Mouse (Mus musculus) heart, postnatal 14 days (tissue): ENCODE data around the gene Sf3a1. TPM values are rescaled to one million over a fixed set of nuclear protein-coding genes. Genes with fewer than 3 reads are reported as not detected.
"Not testable (repeated sequence)": the region's sequence is repeated elsewhere in the genome, so short reads cannot be mapped to it uniquely, and the experiment has no call there.

Experiments used
- DNase-seq, 2 experiments: peaks; one replicate each; pipeline ENCODE4 v3.0.0; 2021 to 2022
- intact Hi-C: fragments of 180-260 bp; cut with DNase I; formaldehyde crosslinking; loops from one replicate; pipeline ENCODE4 v1.15.1; 2025
- total RNA-seq, 2 experiments: library from RNA; stranded (reverse); gene quantifications; 2 replicates each; pipeline ENCODE4 v1.2.3; 2021

The Sf3a1 gene
- total RNA-seq, 2 experiments from 2014 or later = 38.4 to 46.7 TPM

GRCm38 (mm10) chr11:4183511-4183910, 23.4 kb downstream of the Sf3a1 start:
- intact Hi-C loops = no loop called here
- no peak for DNase-seq

DNA sequence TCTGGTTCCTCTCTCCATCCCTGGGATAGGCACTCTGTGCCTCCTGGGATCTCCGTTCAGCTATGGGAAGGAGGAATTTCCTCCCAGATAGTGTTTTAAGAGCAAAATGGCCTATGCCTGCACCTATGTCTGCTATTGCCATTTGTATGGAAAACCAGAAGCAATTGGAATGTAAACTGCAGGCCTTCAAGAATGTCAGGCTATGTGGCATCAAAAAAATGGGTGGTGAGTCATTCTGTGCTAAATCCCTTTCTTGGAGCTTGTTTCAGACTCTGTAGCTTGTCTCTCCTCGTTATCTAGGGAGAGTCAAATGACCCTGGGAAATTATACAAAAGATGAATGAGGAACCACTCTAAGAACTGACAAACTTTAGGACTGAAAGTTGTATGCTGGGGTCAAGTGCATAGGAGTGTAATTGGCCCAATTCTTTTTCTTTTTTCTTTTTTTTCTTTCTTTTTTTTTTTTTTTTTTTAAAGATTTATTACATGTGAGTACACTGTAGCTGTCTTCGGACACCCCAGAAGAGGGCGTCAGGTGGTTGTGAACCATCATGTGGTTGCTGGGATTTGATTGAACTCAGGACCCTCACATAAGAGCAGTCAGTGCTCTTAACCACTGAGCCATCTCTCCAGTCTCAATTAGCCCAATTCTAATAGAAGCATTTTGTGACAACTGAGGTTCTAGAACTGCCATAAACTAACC, 24.3 kb downstream of the Sf3a1 start:
- intact Hi-C loops = no loop called here

GRCm38 (mm10) chr11:4185480-4185879, 25.3 kb downstream of the Sf3a1 start:
- intact Hi-C loops, DNase-seq: not testable (repeated sequence)

More for the DNA sequence above, 24.3 kb downstream of the Sf3a1 start:
- no peak for DNase-seq

GRCm38 (mm10) chr11:4186486-4187317, 26.6 kb downstream of the Sf3a1 start, which contains the start of gene Tbc1d10a:
Gene Tbc1d10a (plus strand): TSS chr11:4186789.
- intact Hi-C loops = loop anchor here (1.0 kb wide), 1 partner anchor 30 kb away; no protein-coding TSS in a partner anchor

GRCm38 (mm10) chr11:4187318-4187700, 27.2 kb downstream of the Sf3a1 start:
- intact Hi-C loops = loop anchor here (1.0 kb wide), 1 partner anchor 29 kb away; no protein-coding TSS in a partner anchor
- DNase-seq = no peak

More at GRCm38 (mm10) chr11:4186486-4187317, 26.6 kb downstream of the Sf3a1 start, which contains the start of gene Tbc1d10a:
- peak; percentile 98 for DNase-seq

DNA sequence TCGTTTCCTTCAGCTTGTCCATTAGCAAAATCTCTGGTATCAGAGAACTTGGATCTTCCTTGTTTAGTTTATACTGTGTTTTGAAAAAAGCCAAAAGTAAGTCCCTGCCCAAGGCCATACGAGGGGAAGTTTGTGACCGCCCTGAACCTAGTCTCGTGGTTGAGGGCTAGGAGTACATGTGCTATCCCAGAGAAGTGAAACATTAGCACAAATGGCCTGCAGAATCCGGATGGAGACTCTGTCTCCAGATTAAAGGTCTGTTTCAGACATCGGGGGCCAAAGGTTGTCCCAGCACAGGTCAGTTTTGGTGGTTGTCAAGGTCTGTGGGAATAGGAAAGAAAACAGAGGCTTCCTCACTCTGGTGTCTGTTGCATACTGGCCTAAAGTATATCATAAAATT, 29.0 kb downstream of the Sf3a1 start:
- intact Hi-C loops = loop anchor here (2.0 kb wide), 1 partner anchor 14 kb away; no protein-coding TSS in a partner anchor

DNA sequence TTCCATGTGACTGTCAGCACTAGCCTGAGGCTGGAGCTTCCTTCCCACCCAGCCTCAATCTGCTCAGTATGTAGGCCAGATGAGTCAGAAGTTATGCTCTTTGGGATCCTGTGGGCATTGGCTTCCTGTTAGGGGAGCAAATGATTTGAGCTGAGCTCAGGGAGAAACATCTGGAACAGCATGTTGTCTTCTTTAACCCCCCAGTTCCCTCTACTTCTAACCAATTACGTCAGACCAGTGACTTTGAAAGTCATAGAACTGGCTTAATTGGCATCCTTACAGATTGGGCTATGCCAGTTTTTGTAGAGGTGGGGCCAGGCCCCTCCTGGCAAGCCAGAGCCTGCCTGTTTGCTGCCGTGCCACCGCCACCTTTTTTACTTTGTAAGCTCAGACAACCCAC, 30.5 kb downstream of the Sf3a1 start:
- DNase-seq = peak in 1 of 2 experiments; percentile 32
- intact Hi-C loops = no loop called here

More for the DNA sequence above, 29.0 kb downstream of the Sf3a1 start:
- DNase-seq = no peak

DNA sequence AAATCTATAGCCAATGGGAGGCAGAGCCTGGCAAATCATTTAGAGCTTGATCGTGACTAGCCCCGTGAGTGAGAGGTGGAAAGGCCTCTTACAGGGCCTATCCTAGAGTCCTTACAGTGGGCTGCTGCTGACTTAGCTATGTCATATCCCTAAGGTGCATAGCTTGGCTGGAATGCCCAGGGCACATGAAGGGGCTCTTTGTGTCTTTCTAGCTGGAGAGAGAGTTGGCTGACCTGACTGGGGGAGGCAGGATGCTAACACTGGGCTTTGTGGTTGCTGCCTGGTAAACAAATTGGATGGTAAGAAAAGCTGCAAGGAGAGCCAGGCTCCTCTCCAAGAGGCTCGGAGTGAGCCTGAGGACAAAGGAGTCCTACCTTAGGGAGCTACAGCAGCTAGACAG, 32.6 kb downstream of the Sf3a1 start:
- no peak for DNase-seq
- intact Hi-C loops = no loop called here

- DNase-seq = no peak
- intact Hi-C loops = no loop called here
Observed at GRCm38 (mm10) chr11:4193420-4193819, 33.3 kb downstream of the Sf3a1 start.

- no peak for DNase-seq
- intact Hi-C loops = no loop called here
Observed at GRCm38 (mm10) chr11:4195597-4196031, 35.5 kb downstream of the Sf3a1 start.

DNA sequence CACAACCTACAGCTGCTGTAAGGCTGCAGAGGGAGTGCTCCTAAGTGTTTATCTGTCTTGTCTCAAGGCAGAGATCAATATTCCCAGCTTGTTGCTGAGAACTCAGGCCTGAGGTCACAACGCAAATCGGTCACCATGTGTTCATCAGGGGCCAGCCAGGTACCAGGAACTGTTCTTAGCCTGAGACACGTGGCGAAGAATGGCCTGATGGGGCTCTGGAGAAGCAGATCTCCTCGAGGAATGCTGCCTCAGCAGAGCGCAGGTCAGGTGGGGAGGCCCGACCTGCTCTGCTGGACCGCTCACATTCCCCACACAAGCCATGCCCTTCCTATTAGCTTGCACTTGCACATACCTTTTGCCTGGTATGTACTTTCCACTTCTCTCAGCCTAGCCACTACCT, 36.5 kb downstream of the Sf3a1 start:
- no peak for DNase-seq
- intact Hi-C loops = no loop called here

GRCm38 (mm10) chr11:4197691-4198090, 37.5 kb downstream of the Sf3a1 start:
- intact Hi-C loops = no loop called here
- DNase-seq = no peak

DNA sequence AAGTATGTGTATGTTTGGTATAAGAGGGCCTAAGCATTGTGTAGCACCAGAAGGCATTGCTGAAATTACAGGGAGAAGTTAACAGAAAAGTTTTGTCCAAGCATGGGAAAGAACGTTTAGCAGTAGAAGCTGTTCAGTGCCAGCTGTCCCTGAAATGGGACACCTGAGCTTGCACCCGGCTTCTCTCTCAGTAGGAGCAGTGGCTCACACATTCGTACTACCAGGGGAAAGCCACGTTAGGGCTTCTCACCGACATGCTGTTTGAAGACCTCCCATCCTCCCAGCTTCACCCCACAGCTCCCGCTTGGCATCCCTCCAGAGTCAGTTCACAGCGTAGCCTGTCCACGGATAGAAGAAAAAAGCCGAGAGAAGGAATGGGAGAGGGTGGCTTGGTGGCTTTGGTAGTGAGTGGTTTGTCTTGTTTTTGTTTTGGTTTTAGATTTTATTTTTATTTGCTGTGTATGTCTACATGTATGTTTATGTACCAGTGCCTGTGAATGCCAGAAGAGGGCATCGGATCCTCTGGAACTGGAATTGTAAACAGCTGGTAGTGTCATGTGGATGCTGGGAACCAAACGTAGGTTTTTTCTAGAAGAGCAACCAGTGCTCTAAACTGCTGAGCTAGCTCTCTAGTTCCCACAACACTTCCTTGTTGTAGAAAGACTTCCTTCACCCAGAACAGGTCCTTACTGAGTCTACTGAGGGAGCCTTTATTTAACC, 42.0 kb downstream of the Sf3a1 start:
- no peak for DNase-seq
- intact Hi-C loops = loop anchor here (2.0 kb wide), 1 partner anchor 13 kb away; no protein-coding TSS in a partner anchor

- DNase-seq = no peak
- intact Hi-C loops = loop anchor here (2.0 kb wide), 1 partner anchor 14 kb away; no protein-coding TSS in a partner anchor
Observed at GRCm38 (mm10) chr11:4202995-4203704, 43.0 kb downstream of the Sf3a1 start.

DNA sequence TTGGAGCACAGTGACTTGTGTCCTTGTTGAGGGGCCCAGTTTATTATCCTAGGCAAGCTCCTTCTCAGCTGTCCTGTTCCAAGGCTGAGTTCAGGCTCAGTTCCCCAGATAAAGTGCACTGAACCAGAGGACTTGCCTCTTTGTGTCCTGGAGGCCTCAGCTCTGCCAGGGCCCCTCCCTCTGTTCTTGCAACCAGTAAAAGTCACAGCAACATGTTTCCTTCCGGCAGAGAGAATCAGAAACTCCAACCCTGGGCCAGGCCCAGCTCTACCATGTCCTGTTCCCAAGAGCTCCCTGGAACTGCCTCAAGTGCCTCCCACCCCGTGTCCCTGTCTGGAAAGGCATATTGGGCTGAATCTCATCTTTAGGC, 43.5 kb downstream of the Sf3a1 start:
- intact Hi-C loops = loop anchor here (2.0 kb wide), 1 partner anchor 15 kb away; no protein-coding TSS in a partner anchor
- DNase-seq = peak; percentile 78 to 83

DNA sequence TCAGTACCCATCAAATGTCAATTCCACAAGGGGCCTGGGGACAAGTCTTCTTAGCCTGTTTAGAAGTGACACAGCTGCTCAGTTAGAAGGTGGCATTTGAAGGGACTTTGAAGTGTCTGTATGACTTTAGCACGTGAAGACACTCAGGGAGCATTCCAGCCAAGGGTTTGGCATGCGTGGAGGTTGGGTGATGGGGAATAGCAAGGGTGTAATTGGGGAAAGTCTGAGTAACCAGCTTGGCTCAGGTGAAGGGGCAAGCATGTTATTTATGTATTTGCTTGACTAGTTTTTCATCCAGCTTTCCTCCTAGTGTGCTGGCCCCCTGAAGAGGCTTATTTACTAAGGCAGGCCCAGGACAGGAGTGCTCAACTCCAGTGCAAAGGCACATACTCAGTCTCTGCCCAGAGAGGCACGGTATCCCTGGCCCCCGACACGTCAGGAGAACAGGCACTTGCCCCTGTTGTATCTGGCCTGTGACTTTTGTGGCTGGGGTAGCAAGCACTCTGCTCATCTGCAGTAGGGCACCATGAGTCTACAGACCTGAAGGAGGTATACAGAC, 45.0 kb downstream of the Sf3a1 start:
- intact Hi-C loops = no loop called here
- no peak for DNase-seq

DNA sequence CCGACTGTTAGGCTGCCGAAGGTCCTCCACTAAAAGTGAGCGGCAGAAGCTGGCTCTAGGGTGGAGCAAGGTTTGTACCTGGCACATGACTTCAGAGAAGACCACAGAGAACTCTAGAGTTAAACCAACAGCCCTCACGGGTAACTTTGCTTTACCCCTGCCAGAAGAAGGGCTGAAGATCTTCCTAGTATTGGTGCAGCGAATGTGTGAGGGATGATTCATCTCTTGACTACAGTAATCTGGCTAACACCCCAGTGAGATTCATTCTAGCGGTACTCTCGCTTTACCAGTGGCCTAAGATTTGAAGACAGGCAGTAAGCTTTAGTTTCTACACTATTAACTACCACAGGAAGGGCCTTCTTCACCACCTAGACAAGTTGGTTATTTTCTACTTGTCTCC, 45.8 kb downstream of the Sf3a1 start:
- DNase-seq = no peak
- intact Hi-C loops = no loop called here

GRCm38 (mm10) chr11:4206563-4206962, 46.4 kb downstream of the Sf3a1 start:
- no peak for DNase-seq
- intact Hi-C loops = no loop called here

- DNase-seq = no peak
- intact Hi-C loops = no loop called here
Observed at GRCm38 (mm10) chr11:4207655-4208054, 47.5 kb downstream of the Sf3a1 start.

DNA sequence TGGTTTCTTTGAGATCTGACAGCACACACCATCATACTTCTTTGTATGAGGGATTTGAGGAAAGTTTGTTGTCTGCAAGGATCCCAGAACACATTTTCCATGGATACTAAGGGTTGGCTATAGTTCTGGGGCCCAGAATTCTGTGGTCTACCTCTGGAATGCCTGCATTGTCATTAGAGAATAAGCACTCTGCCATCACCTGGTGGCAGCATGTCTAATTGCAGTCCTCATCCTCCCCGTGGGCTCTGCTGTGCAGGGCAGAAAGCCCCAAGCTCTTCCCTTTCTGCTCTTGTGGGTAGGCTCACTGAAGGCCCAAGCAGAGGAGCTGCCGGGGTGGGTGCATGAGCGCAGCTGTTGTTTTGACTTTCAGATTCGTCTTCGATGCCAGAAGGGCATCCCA, 49.4 kb downstream of the Sf3a1 start:
- intact Hi-C loops = no loop called here

More for the DNA sequence above, 49.4 kb downstream of the Sf3a1 start:
- DNase-seq = no peak
